Mouse (Mus musculus) heart, adult 2 months (tissue): ENCODE data around the gene Scaf4. TPM values are rescaled to one million over a fixed set of nuclear protein-coding genes. Genes with fewer than 3 reads are reported as not detected.
"Not testable (repeated sequence)": the region's sequence is repeated elsewhere in the genome, so short reads cannot be mapped to it uniquely, and the experiment has no call there.

Experiments
- DNase-seq, 2 experiments: peaks; one replicate each; pipeline ENCODE4 v3.0.0; 2021
- H3K27ac ChIP-seq: fragments of 200-600 bp; 2 replicates; pipeline ENCODE4 v1.8.1; 2022
- H3K27me3 ChIP-seq: fragments of 200-500 bp; 2 replicates; pipeline ENCODE4 v1.6.1; 2012; ENCODE audit warnings: mild to moderate bottlenecking, low read length, inconsistent platforms, mixed read lengths; ENCODE audit not compliant: control insufficient read depth, insufficient read depth
- H3K36me3 ChIP-seq: fragments of 200-500 bp; 2 replicates; pipeline ENCODE4 v1.6.1; 2012; ENCODE audit warnings: low read length, inconsistent platforms; ENCODE audit not compliant: control insufficient read depth, insufficient read depth
- H3K4me1 ChIP-seq: fragments of 200-500 bp; 2 replicates; pipeline ENCODE4 v1.6.1; 2011; ENCODE audit warnings: low read length; ENCODE audit not compliant: control insufficient read depth, insufficient read depth
- H3K4me3 ChIP-seq: fragments of 200-600 bp; 2 replicates; pipeline ENCODE4 v1.8.1; 2022
- H3K79me2 ChIP-seq: fragments of 200-500 bp; replicated peaks from 2 replicates; pipeline ENCODE4 v1.6.1; 2012; ENCODE audit warnings: mild to moderate bottlenecking, inconsistent platforms, low read length, moderate library complexity, mixed read lengths; ENCODE audit not compliant: control insufficient read depth, insufficient read depth
- H3K9ac ChIP-seq: fragments of 200-500 bp; 2 replicates; pipeline ENCODE4 v1.6.1; 2012; ENCODE audit warnings: low read depth, mild to moderate bottlenecking, control low read depth, inconsistent platforms, low read length, mixed read lengths
- CTCF ChIP-seq: fragments of 200-600 bp; IDR thresholded peaks from 2 replicates; pipeline ENCODE4 v1.8.1; 2022; ENCODE audit warnings: antibody characterized with exemption, mild to moderate bottlenecking, moderate library complexity
- EP300 ChIP-seq: fragments of 200-500 bp; IDR thresholded peaks from 2 replicates; pipeline ENCODE4 v1.6.1; 2011; ENCODE audit warnings: low read depth, low read length, control low read depth; ENCODE audit not compliant: insufficient read depth
- POLR2A ChIP-seq: fragments of 200-500 bp; IDR thresholded peaks from 2 replicates; pipeline ENCODE4 v1.6.1; 2011; ENCODE audit warnings: mild to moderate bottlenecking, low read depth, low read length, control low read depth; ENCODE audit not compliant: insufficient read depth
- WGBS: fragments of 180-500 bp; shearing (Covaris S2); methylation state at CpG from one replicate; pipeline ENCODE4 v1.1.7; 2018; 5-methylcytosine and 5-hydroxymethylcytosine counted together
- intact Hi-C: fragments of 180-260 bp; cut with DNase I; formaldehyde crosslinking; loops from one replicate; pipeline ENCODE4 v1.15.1; 2025
- polyA plus RNA-seq: library from polyadenylated mRNA; depleted of rRNA; stranded (reverse); fragments of >200 nt; gene quantifications from 2 replicates; pipeline ENCODE4 v1.2.3, GENCODE M21; 2012
- total RNA-seq, 2 experiments: library from RNA; stranded (reverse); gene quantifications; 2 replicates each; pipeline ENCODE4 v1.2.3; 2021

Scaf4 gene
- total and polyA plus RNA-seq, 3 experiments, result 17.8 to 19.9 (median 18.8) TPM

DNA sequence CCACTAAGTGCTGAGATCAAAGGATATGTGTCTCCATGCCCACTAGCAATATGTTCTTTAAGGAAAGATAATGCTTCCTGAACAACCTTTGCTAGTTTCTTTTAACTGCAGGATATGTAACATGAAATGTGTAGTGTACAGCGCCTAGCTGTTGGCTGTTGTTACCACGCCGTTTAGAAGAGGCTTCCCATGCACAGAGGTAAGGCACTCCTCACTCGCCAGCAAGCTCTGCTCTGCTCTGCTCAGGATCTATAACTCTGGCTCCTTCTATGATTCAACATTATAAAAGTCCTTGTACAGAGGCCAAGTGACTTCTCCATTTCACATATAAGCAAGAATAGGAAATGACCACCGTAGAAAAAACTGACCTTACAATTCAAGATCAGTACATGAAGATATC lies 24.7 kb downstream of the Scaf4 start:
- intact Hi-C loops, result no loop called here
- 76% methylated on average over 5 of the region's 5 CpGs for WGBS
- Histone ChIP-seq H3K79me2 (peaks cover 2% of the 10 kb centered on the region; the same call in 1 of the 2 replicates), H3K27ac (no peak overlapping the region), H3K9ac (no peak overlapping the region), H3K4me1 (peaks cover 2% of the 10 kb centered on the region), H3K27me3 (no peaks in the 10 kb centered on the region), H3K36me3 (peaks cover 2% of the 10 kb centered on the region), H3K4me3 (no peak overlapping the region)
- no peak for DNase-seq
- TF ChIP-seq CTCF (no peak), POLR2A (no peak), EP300 (no peak)

DNA sequence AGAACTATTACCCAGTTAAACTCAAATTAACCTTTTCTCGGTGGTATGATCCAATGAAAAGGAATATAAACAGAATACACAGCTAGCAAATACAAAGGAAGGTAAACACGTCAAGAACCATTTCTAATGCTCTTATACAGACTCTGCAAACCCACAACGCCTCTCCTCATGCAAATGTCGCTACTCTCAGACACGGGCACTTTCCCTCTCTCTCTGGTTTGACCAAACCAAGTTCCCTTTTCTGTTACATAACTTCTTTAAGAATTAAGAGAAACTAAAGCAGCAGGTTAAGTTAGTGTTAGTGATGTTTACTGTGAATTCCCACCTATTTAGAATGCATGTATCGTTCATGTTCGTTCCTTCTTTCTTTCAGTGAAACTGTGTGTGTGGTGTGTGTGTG lies 25.4 kb downstream of the Scaf4 start:
- no peak overlapping the region for H3K27ac ChIP-seq
- H3K36me3 ChIP-seq, result peaks cover 2% of the 10 kb centered on the region
- no peak overlapping the region for H3K4me3 ChIP-seq
- H3K79me2 ChIP-seq, result peaks cover 2% of the 10 kb centered on the region; the same call in 1 of the 2 replicates
- intact Hi-C loops, result no loop called here
- WGBS, result 87% methylated on average over 7 of the region's 7 CpGs
- H3K27me3 ChIP-seq, result no peaks in the 10 kb centered on the region
- H3K9ac ChIP-seq, result no peak overlapping the region
- TF ChIP-seq POLR2A, result no peak
- no peak for TF ChIP-seq EP300
- no peak for TF ChIP-seq CTCF
- no peak for DNase-seq
- peaks cover 1% of the 10 kb centered on the region for H3K4me1 ChIP-seq

DNA sequence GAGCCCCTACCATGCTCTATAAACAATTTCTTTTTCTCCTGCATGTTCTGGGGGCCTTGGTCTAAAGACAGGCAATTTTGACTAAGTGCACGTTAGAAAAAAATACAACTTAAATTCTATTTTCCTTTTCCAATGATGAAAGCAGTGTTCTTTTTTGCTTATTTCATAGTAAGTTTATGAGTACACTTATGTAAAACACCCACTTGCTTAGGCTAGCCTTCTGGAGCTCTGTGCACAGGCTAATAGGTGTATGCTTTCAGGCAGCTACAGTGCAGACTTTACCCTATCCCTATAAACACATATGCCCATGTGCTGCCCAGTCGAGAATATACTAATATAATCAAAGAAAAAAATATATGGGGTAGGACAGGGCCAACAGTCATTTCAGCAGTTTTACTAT lies 31.8 kb downstream of the Scaf4 start:
- 92% methylated on average over 2 of the region's 2 CpGs for WGBS
- TF ChIP-seq CTCF, result no peak
- Histone ChIP-seq H3K4me1 (no peaks in the 10 kb centered on the region), H3K27ac (no peak overlapping the region), H3K79me2 (0 out of 2 replicates have a peak, but pooled peaks cover 3% of the 10 kb centered on the region), H3K4me3 (no peak overlapping the region), H3K27me3 (no peaks in the 10 kb centered on the region), H3K9ac (no peak overlapping the region), H3K36me3 (no peaks in the 10 kb centered on the region; the same call in 1 of the 2 replicates)
- no peak for DNase-seq
- intact Hi-C loops, result no loop called here

DNA sequence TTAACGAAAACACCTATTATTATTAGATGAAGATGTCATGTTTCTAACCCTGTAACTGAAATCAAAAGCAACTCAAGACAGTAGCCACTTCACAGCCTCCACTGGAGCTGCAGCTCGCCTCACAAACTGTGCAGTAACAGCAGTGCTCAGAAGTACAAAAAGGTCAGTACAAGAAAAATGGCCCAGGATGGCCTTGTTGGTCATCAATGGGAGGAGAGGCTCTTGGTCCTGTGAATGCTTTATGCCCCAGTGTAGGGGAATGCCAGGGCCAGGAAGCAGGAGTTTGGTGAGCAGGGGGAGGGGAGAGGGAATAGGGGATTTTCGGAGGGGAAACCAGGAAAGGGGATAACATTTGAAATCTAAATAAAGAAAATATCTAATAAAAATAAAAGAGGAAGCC lies 33.0 kb downstream of the Scaf4 start:
- H3K27me3 ChIP-seq, H3K4me1 ChIP-seq, H3K79me2 ChIP-seq, H3K9ac ChIP-seq, intact Hi-C loops, DNase-seq, H3K27ac ChIP-seq, H3K36me3 ChIP-seq, H3K4me3 ChIP-seq: not testable (repeated sequence)
- 88% methylated on average over 3 of the region's 3 CpGs for WGBS

DNA sequence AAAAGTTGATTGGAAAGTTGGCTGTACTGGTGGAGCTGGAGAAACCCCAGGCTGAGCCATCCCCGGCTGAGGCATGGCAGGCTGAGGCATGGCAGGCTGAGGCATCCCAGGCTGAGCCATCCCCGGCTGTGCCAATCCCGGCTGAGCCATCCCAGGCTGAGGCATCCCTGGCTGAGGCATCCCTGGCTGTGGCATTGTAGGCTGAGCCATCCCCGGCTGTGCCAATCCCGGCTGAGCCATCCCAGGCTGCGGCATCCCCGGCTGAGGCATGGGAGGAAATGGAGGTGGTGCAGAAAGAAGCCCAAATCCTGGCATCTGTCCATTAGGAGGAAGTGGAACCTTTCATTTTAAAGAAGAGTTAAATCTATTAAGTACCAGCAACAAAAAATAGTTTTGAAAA lies 34.2 kb downstream of the Scaf4 start:
- intact Hi-C loops, result no loop called here
- H3K4me1 ChIP-seq, result no peaks in the 10 kb centered on the region
- no peak for TF ChIP-seq CTCF
- TF ChIP-seq POLR2A, result no peak
- no peak for TF ChIP-seq EP300
- H3K4me3 ChIP-seq, result no peak overlapping the region
- no peak for DNase-seq
- H3K27ac ChIP-seq, result no peak overlapping the region
- WGBS, result 78% methylated on average over 7 of the region's 7 CpGs
- H3K27me3 ChIP-seq, result no peaks in the 10 kb centered on the region
- H3K36me3 ChIP-seq, result no peaks in the 10 kb centered on the region; the same call in 1 of the 2 replicates
- H3K9ac ChIP-seq, result no peak overlapping the region
- H3K79me2 ChIP-seq, result 0 out of 2 replicates have a peak, but pooled peaks cover 3% of the 10 kb centered on the region

DNA sequence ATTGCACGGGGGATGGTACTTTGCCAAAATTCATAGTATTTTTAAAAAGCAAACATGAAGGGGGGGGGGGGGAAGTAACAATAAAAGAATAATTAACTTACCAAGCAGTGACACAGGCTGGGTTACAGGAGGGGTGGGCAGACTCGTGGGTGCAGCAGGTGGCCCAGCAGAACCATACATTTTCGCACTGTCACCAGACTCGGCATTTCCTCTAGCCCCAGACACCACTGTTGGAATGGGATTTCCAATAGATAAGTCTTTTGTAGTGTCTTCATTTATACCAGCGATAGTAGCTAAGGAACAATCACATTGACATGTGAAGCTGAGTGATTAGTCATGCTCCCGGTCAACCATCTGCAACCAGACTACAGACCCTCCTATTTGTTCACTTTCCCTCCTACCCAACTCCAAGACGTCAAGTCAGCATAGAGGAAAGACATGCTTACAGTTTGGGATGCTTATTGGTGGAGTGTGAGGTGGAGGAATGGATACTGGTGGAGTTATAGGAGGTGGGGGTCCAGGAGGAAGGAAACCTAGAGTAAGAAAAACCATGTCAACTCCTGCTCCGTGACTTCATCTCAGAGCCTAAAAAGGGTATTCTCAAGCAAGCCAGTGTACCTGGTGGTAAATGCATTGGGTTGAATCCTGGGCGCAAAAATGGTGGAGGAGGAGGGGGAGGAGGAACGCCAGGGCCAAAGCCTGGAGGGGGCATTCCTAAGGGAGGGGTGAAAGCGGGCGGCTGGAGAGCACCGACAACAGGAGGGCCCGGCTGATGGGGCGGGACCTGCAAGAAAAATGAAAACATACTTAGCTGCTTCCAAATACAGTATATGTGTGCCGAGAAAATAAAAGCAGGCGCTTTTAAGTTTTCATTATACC lies 41.6 kb downstream of the Scaf4 start:
- intact Hi-C loops, result no loop called here
- Histone ChIP-seq H3K4me3 (no peak overlapping the region), H3K4me1 (no peaks in the 10 kb centered on the region), H3K36me3 (peaks cover 2% of the 10 kb centered on the region), H3K27me3 (no peaks in the 10 kb centered on the region), H3K79me2 (no peaks in the 10 kb centered on the region), H3K9ac (no peak overlapping the region), H3K27ac (no peak overlapping the region)
- 73% methylated on average over 17 of the region's 17 CpGs for WGBS
- DNase-seq, result no peak
- TF ChIP-seq CTCF, result no peak
- no peak for TF ChIP-seq EP300
- no peak for TF ChIP-seq POLR2A
